34 mouse cellular contexts compared by ENCODE assay signal in the genomic region with DNA sequence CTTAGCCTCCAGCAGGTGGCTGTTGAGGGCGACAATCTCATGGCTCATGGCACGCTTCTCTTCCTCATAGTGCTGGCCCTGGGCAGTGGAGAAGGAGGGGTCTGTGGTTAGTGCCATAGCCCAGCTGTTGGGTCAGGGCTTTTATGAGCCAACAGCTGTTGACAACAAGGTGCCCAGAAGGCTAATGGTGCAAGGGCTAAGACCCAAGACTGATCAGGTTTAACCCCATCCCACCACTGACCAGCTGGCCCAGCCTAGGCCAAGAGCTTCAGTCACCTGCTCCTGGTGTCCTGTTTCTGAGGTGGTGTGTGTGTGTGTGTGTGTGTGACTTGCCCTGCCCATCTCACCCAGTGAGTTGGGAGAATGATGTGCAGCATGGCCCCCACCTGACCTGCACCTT. TPM values are rescaled to one million over a fixed set of nuclear protein-coding genes. Genes with fewer than 3 reads are reported as not detected.
"Had no signal": no experiment of that assay in that cellular context is flagged by ENCODE, and none has a peak within 500 bp of the region (broad histone marks: within the 10 kb centered on the region; RNA-seq: fewer than 3 reads in every experiment).

No protein-coding gene starts in this region.

- H3K9me3 ChIP-seq: limb, embryonic 10.5 days; limb, embryonic 15.5 days; liver, embryonic 12.5 days; liver, embryonic 15.5 days; lung, embryonic 15.5 days; midbrain, embryonic 12.5 days; neural tube, embryonic 12.5 days; neural tube, embryonic 13.5 days had no signal

- DNase-seq: left cerebral cortex, postnatal 4 days; liver; liver, embryonic 13.5 days; liver, postnatal 0 days; lung, adult 18-20 months; lung, adult 2 months; lung, embryonic 14.5 days; lung, postnatal 10 days; lung, postnatal 14 days; lung, postnatal 36 days; lung, postnatal 4 days; midbrain, embryonic 14.5 days had no signal

- H3K4me3 ChIP-seq: limb, embryonic 10.5 days; limb, embryonic 12.5 days; limb, embryonic 13.5 days; limb, embryonic 15.5 days; liver, embryonic 12.5 days; liver, embryonic 13.5 days; liver, embryonic 15.5 days; lung, embryonic 15.5 days; megakaryocyte, embryonic 14.5 days; midbrain, embryonic 12.5 days; midbrain, embryonic 13.5 days; neural tube, embryonic 12.5 days; neural tube, embryonic 13.5 days had no signal

- H3K36me3 ChIP-seq: liver, embryonic 12.5 days; liver, embryonic 13.5 days; liver, embryonic 15.5 days; lung, embryonic 15.5 days had no signal

- H3K27ac ChIP-seq: limb, embryonic 12.5 days; limb, embryonic 13.5 days; limb, embryonic 15.5 days; liver, embryonic 12.5 days; liver, embryonic 13.5 days; liver, embryonic 14.5 days; liver, embryonic 15.5 days; lung, embryonic 15.5 days; macrophage; neural tube, embryonic 12.5 days; neural tube, embryonic 13.5 days had no signal

- H3K4me1 ChIP-seq: limb, embryonic 12.5 days; liver, embryonic 12.5 days; liver, embryonic 13.5 days; liver, embryonic 15.5 days; megakaryocyte, embryonic 14.5 days had no signal

- H3K4me2 ChIP-seq: limb, embryonic 12.5 days; limb, embryonic 13.5 days; limb, embryonic 15.5 days; liver, embryonic 11.5 days; liver, embryonic 12.5 days; liver, embryonic 13.5 days; liver, embryonic 15.5 days; lung, embryonic 14.5 days; lung, embryonic 15.5 days; midbrain, embryonic 11.5 days; midbrain, embryonic 12.5 days; midbrain, embryonic 13.5 days; neural tube, embryonic 12.5 days; neural tube, embryonic 13.5 days had no signal

- H3K9ac ChIP-seq: limb, embryonic 12.5 days; limb, embryonic 13.5 days; limb, embryonic 15.5 days; liver, embryonic 12.5 days; liver, embryonic 13.5 days; liver, embryonic 14.5 days; liver, embryonic 15.5 days; liver, postnatal 0 days; lung, embryonic 14.5 days; lung, embryonic 15.5 days; midbrain, embryonic 12.5 days; midbrain, embryonic 13.5 days; neural tube, embryonic 12.5 days; neural tube, embryonic 13.5 days had no signal

- ATAC-seq: liver, embryonic 12.5 days; liver, postnatal 0 days; lung, postnatal 0 days; midbrain, embryonic 13.5 days; midbrain, embryonic 16.5 days had no signal

RNA-seq across cellular contexts. Expression of a gene that starts 31.0 kb away (rescaled TPM):
- total RNA-seq: liver, adult 2 months; megakaryocyte, adult 5-6 weeks; megakaryocyte-erythroid progenitor cell, adult 5-6 weeks; monocyte, adult 5-6 weeks had no signal
- polyA plus RNA-seq: liver, adult 2 months; macrophage had no signal
